Mouse (Mus musculus) embryo, embryonic 11 days (tissue): ENCODE measurements around the gene Mindy4b-ps.

Source experiments
- DNase-seq: peaks from one replicate; pipeline ENCODE4 v3.0.0-alpha.2; 2015

Gene Mindy4b-ps

GRCm38 (mm10) chr3:58784219-58785092 lies 37.7 kb downstream of the Mindy4b-ps start:
- peak; percentile 53 for DNase-seq

GRCm38 (mm10) chr3:58783602-58784218 lies 38.4 kb downstream of the Mindy4b-ps start:
- DNase-seq: no peak

GRCm38 (mm10) chr3:58756429-58756828 lies 65.7 kb downstream of the Mindy4b-ps start:
- DNase-seq: no peak

- DNase-seq: no peak
These were observed 66.3 kb downstream of the Mindy4b-ps start for GRCm38 (mm10) chr3:58755769-58756168.

- DNase-seq: no peak
These were observed 67.8 kb downstream of the Mindy4b-ps start for GRCm38 (mm10) chr3:58754361-58754760.

GRCm38 (mm10) chr3:58751818-58752620 lies 70.1 kb downstream of the Mindy4b-ps start:
- DNase-seq: no peak

- no peak for DNase-seq
These were observed 73.4 kb downstream of the Mindy4b-ps start for GRCm38 (mm10) chr3:58748724-58749123.

- no peak for DNase-seq
These were observed 74.2 kb downstream of the Mindy4b-ps start for GRCm38 (mm10) chr3:58747924-58748323.

GRCm38 (mm10) chr3:58739536-58739935 lies 82.6 kb downstream of the Mindy4b-ps start:
- DNase-seq: no peak
